15 mouse cellular contexts compared by ENCODE assay signal in genomic region chr15:83430986-83431763, GRCm38 (mm10). TPM values are rescaled to one million over a fixed set of nuclear protein-coding genes. Genes with fewer than 3 reads are reported as not detected.
DNase-seq lines count a peak whose midpoint lies in the region; ATAC-seq and TF ChIP-seq lines count a peak whose summit lies in the region.
"Had no signal": no experiment of that assay in that cellular context is flagged by ENCODE, and none has a peak within 500 bp of the region (broad histone marks: within the 10 kb centered on the region; RNA-seq: fewer than 3 reads in every experiment).

No protein-coding gene starts in this region.

- H3K9me3 ChIP-seq in liver, embryonic 15.5 days (replicated peaks) = no peaks in the 10 kb centered on the region
- no peaks in the 10 kb centered on the region for H3K9me3 ChIP-seq in intestine, embryonic 15.5 days
- H3K9me3 ChIP-seq: embryonic facial prominence, embryonic 12.5 days; forebrain, embryonic 13.5 days; hindbrain, embryonic 12.5 days had no signal

- H3K36me3 ChIP-seq in heart, adult 2 months (ENCODE audit: control insufficient read depth, insufficient read depth, low read length) = peaks cover 37% of the 10 kb centered on the region
- 0 out of 2 replicates have a peak, but pooled peaks cover 2% of the 10 kb centered on the region for H3K36me3 ChIP-seq in liver, embryonic 15.5 days (replicated peaks)
- H3K36me3 ChIP-seq in intestine, embryonic 15.5 days = no peaks in the 10 kb centered on the region
- H3K36me3 ChIP-seq: embryonic facial prominence, embryonic 12.5 days; hindbrain, embryonic 12.5 days had no signal

- H3K4me3 ChIP-seq in heart, adult 2 months = peak overlapping the region; percentile 38
- H3K4me3 ChIP-seq in layer of hippocampus, adult 2 months = no peak overlapping the region
- H3K4me3 ChIP-seq in liver, embryonic 15.5 days (replicated peaks) = peak overlapping the region; percentile 54
- no peak overlapping the region for H3K4me3 ChIP-seq in intestine, embryonic 15.5 days (replicated peaks)
- H3K4me3 ChIP-seq: embryonic facial prominence, embryonic 12.5 days; forebrain, embryonic 13.5 days; hindbrain, embryonic 12.5 days had no signal

- no peaks in the 10 kb centered on the region; the same call in 1 of the 2 replicates for H3K79me2 ChIP-seq in heart, adult 2 months (replicated peaks; ENCODE audit: control insufficient read depth, insufficient read depth, low read length)

- no peak for ATAC-seq in liver, embryonic 15.5 days (ENCODE audit: insufficient read depth)
- no peak for ATAC-seq in intestine, embryonic 15.5 days
- ATAC-seq: forebrain, embryonic 13.5 days; intestine, postnatal 0 days had no signal

- no peak for DNase-seq in heart, adult 2 months
- DNase-seq in heart, postnatal 25 days (ENCODE audit: low spot score) = no peak
- DNase-seq in layer of hippocampus, adult 2 months (ENCODE audit: low spot score in 2 of 2) = no peak
- no peak for DNase-seq in layer of hippocampus, adult 9-11 months
- peak; percentile 24 for DNase-seq in CD4-positive helper T cell, adult 2 months (ENCODE audit: low read depth, low spot score)
- no peak for DNase-seq in adipocyte (ENCODE audit: low spot score)
- DNase-seq: adrenal gland, adult 2 months; cerebellum, postnatal 25 days; gastrocnemius, postnatal 14 days had no signal

- intact Hi-C loops in heart, adult 2 months (cut with DNase I) = no loop called here
- intact Hi-C loops in heart, postnatal 25 days (cut with DNase I) = no loop called here

- H3K4me2 ChIP-seq in liver, embryonic 15.5 days = peak overlapping the region; percentile 67
- H3K4me2 ChIP-seq in intestine, embryonic 15.5 days (replicated peaks) = no peak overlapping the region
- H3K4me2 ChIP-seq: embryonic facial prominence, embryonic 12.5 days; forebrain, embryonic 13.5 days; hindbrain, embryonic 12.5 days had no signal

- no peak for TF ChIP-seq EP300 in heart, adult 2 months (IDR thresholded peaks at IDR 0.05; ENCODE audit: insufficient read depth, low read depth, low read length)

- TF ChIP-seq POLR2A in heart, adult 2 months (IDR thresholded peaks at IDR 0.05; ENCODE audit: insufficient read depth, low read depth, low read length) = no peak

- no peaks in the 10 kb centered on the region for H3K27me3 ChIP-seq in heart, adult 2 months (ENCODE audit: control insufficient read depth, insufficient read depth, low read length)
- no peaks in the 10 kb centered on the region for H3K27me3 ChIP-seq in liver, embryonic 15.5 days
- no peaks in the 10 kb centered on the region for H3K27me3 ChIP-seq in intestine, embryonic 15.5 days (replicated peaks)
- H3K27me3 ChIP-seq: embryonic facial prominence, embryonic 12.5 days; forebrain, embryonic 13.5 days; hindbrain, embryonic 12.5 days had no signal

- peak overlapping the region; percentile 86 for H3K27ac ChIP-seq in heart, adult 2 months
- H3K27ac ChIP-seq in layer of hippocampus, adult 2 months = peak overlapping the region; percentile 5; the same call in 1 of the 2 replicates
- peak overlapping the region; percentile 81 for H3K27ac ChIP-seq in liver, embryonic 15.5 days (replicated peaks)
- no peak overlapping the region for H3K27ac ChIP-seq in intestine, embryonic 15.5 days
- H3K27ac ChIP-seq: embryonic facial prominence, embryonic 12.5 days; forebrain, embryonic 13.5 days; hindbrain, embryonic 12.5 days had no signal

- H3K9ac ChIP-seq in heart, adult 2 months (ENCODE audit: low read depth, low read length) = peak overlapping the region; percentile 2; the same call in 1 of the 2 replicates
- H3K9ac ChIP-seq in liver, embryonic 15.5 days = peak overlapping the region; percentile 54
- no peak overlapping the region for H3K9ac ChIP-seq in intestine, embryonic 15.5 days
- H3K9ac ChIP-seq: embryonic facial prominence, embryonic 12.5 days; forebrain, embryonic 13.5 days; hindbrain, embryonic 12.5 days had no signal

- TF ChIP-seq CTCF in heart, adult 2 months (IDR thresholded peaks at IDR 0.05) = no peak
- no peak for TF ChIP-seq CTCF in layer of hippocampus, adult 2 months (conservative IDR thresholded peaks at IDR 0.05)

- 60% methylated on average over 14 of the region's 14 CpGs for WGBS in heart, adult 2 months
- WGBS in liver, embryonic 15.5 days (ENCODE audit: insufficient replicate concordance) = 67% methylated on average over 14 of the region's 14 CpGs
- 88% methylated on average over 14 of the region's 14 CpGs for WGBS in intestine, embryonic 15.5 days

- peaks cover 49% of the 10 kb centered on the region for H3K4me1 ChIP-seq in heart, adult 2 months (ENCODE audit: control insufficient read depth, insufficient read depth, low read length)
- H3K4me1 ChIP-seq in liver, embryonic 15.5 days (replicated peaks) = peaks cover 99% of the 10 kb centered on the region
- H3K4me1 ChIP-seq in intestine, embryonic 15.5 days (replicated peaks) = peaks cover 23% of the 10 kb centered on the region

RNA-seq across cellular contexts. Expression of gene Pacsin2, which starts 33.2 kb away (rescaled TPM):
- total RNA-seq in heart, adult 2 months (2021) = 100 to 1,000 TPM; 200 to 246 TPM
- polyA plus RNA-seq in heart, adult 2 months (2012; rRNA removed) = 111 and 169 TPM in 2 replicates
- 100 to 1,000 TPM; 179 to 215 TPM for total RNA-seq in heart, postnatal 25 days (2021)
- 100 to 1,000 TPM in 1 of 2 experiments, 10 to 100 TPM in 1; 99.7 to 104 TPM for total RNA-seq in layer of hippocampus, adult 2 months (2021)
- polyA plus RNA-seq in liver, embryonic 15.5 days (2015; fragmentation: Nextera tagmentation; extraction: Ambion mirVana) = 46.7 and 50.5 TPM in 2 replicates
- 70.8 and 78.1 TPM in 2 replicates for polyA plus RNA-seq in intestine, embryonic 15.5 days (2015; fragmentation: Nextera tagmentation; extraction: Ambion mirVana)

Comparison
In these comparisons a context has a peak if more than half of its experiments do, and no peak if none do; other contexts are left out.
1. H3K4me3 ChIP-seq: peak in heart, adult 2 months (single experiment) and liver, embryonic 15.5 days (single experiment); none in layer of hippocampus, adult 2 months (single experiment) and intestine, embryonic 15.5 days (single experiment).